Mouse (Mus musculus) small intestine, adult 2 months (tissue): ENCODE data around the gene Set.

Experiments used
- CTCF ChIP-seq: fragments of 200-500 bp; IDR thresholded peaks from 2 replicates; pipeline ENCODE4 v1.5.1; 2012; ENCODE audit warnings: low read depth, mild to moderate bottlenecking, control low read depth, inconsistent platforms, low read length, moderate library complexity, mixed read lengths; ENCODE audit not compliant: insufficient replicate concordance, insufficient read length; ENCODE audit errors: extremely low read depth
- POLR2A ChIP-seq: fragments of 200-500 bp; IDR thresholded peaks from 2 replicates; pipeline ENCODE4 v1.6.1; 2012; ENCODE audit warnings: low read depth, mild to moderate bottlenecking, control low read depth, inconsistent platforms, low read length, moderate library complexity

DNA sequence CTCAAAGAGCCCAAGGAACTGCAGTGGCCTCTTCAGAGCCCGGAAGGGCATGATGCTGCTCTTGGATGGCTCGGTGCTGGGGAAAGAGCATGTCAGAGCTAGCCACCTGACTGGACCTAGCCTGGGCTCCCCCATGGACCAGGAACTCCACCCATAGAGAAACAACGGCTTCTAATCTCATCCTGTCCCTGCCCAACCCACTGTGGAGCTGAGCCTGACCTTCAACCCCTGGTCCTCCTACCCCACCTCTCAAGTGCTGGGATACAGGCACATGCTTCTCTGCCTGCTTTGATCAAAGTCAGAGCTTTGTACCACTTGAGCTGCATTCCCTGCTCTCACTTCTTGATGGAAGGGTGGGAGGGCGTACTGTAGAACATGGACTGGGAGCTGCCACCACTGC lies 51.1 kb downstream of the Set start:
- no peak for TF ChIP-seq CTCF
- no peak for TF ChIP-seq POLR2A
